Mouse (Mus musculus) erythroblast, embryonic 14.5 days (primary cell): Measurements from ENCODE around the gene Ankrd23.

Source experiments
- GATA1 ChIP-seq: IDR thresholded peaks from 2 replicates; pipeline ENCODE4 v1.6.1; 2012; ENCODE audit warnings: low read length, inconsistent platforms, mixed read lengths
- TAL1 ChIP-seq: IDR thresholded peaks from 3 replicates; pipeline ENCODE4 v1.6.1; 2012; ENCODE audit warnings: low read length, inconsistent platforms, mixed read lengths

- no peak for TF ChIP-seq GATA1
- no peak for TF ChIP-seq TAL1
Observed at GRCm38 (mm10) chr1:36492416-36493139, 44.1 kb downstream of the Ankrd23 start.
